Mouse (Mus musculus) granulocyte monocyte progenitor cell, adult 5-6 weeks (primary cell): Measurements from ENCODE around the gene Pard3b. TPM values are rescaled to one million over a fixed set of nuclear protein-coding genes. Genes with fewer than 3 reads are reported as not detected.
A peak's percentile ranks its signal among the peaks of the same experiment; 100 is the strongest.

Experiments
- ATAC-seq: replicated peaks from 2 replicates; pipeline ENCODE4 v1.8.0; 2016; ENCODE audit warnings: mild to moderate bottlenecking, moderate TSS enrichment, inconsistent platforms; ENCODE audit not compliant: poor library complexity, severe bottlenecking
- total RNA-seq, 2 experiments: library from RNA; stranded (forward) in 1 of 2; stranded (reverse) in 1 of 2; fragments of 200-712, 200-1000 nt in 1 of 2; fragments of >200 nt in 1 of 2; fragmentation: Nextera tagmentation in 1 of 2; gene quantifications; 2 replicates each; pipeline ENCODE4 v1.2.3; 2014 to 2017

The Pard3b gene
- total RNA-seq, 2 experiments from 2014 or later: 2.0 to 5.7 TPM

DNA sequence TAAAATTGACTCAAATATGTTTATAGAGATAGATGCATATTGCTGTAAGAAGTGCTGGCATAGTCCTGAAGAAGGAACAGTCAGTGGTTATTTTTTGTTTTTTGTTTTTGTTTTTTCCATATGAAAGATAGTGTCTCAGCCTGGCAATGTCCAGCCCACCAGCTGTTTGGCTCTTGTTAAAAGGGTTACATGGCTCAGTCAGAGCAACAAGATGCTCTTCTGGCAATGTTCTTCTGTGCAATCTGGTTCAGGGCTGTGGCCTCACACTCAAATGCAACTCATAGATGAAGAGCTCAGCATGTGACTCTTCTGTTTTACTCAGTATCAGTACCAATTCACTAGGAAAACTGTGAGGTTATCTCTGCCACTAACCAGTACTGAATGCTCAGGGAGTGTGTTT lies 104.2 kb downstream of the Pard3b start:
- ATAC-seq: no peak

DNA sequence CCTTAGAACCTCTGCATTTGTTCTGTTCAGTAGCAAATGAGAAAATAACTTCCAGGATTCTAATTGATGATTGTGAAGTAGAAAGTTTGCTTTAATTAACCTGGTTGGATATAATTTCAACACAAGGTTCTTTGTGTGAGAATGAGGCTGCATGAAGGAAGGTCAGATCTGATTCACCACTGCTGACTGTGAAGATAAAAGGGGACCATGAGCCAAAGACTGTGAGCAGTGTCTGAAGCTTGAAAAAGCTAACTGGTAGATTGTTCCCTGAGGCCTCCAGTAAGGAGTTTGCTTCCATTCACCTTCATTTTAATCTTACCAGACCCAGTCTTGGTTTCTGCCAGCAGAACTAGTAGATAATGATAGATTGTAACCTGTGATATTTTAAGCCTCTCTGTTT lies 108.9 kb downstream of the Pard3b start:
- ATAC-seq: no peak

- no peak for ATAC-seq
These were observed 112.4 kb downstream of the Pard3b start for GRCm38 (mm10) chr1:61751008-61751407.

- no peak for ATAC-seq
These were observed 118.1 kb downstream of the Pard3b start for GRCm38 (mm10) chr1:61756771-61757170.

DNA sequence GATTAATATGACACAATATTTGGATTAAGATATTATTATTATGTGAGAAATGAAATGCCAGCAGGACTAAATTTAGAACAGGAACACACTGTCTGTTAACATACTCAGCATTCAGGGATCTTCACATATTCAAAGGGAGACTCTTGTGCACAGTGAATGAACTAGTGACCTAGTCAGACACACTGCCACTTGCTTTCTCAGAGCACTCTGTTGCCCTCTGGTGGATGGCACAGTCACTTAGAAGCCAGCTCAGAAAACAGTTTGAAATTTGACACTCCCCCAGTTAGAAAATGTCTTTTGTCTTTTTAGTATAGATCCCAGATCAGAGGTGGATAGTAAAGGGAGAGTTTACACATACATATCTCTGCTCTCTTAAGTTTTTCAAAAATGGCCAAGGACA lies 132.6 kb downstream of the Pard3b start:
- peak; percentile 82 for ATAC-seq

- ATAC-seq: no peak
These were observed 140.1 kb downstream of the Pard3b start for GRCm38 (mm10) chr1:61778731-61779130.

DNA sequence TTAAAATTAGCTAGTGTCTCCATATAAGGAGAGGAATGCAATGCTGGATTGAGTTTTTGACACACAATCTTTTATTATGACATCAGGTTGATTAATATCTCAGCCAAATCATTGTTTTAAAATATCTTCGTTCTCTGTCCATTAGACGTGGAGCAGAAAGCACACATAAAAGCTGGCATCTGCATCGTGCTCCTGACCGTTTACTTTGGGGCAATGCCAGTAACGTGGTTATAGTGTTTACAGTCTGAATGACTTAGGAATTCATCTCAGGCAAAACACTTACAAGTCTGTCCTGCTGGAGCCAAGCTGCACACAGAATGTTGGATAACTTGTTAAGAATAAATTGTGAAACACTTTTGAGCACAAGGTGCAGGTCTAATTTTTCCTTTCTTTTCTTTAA lies 141.3 kb downstream of the Pard3b start:
- ATAC-seq: no peak

DNA sequence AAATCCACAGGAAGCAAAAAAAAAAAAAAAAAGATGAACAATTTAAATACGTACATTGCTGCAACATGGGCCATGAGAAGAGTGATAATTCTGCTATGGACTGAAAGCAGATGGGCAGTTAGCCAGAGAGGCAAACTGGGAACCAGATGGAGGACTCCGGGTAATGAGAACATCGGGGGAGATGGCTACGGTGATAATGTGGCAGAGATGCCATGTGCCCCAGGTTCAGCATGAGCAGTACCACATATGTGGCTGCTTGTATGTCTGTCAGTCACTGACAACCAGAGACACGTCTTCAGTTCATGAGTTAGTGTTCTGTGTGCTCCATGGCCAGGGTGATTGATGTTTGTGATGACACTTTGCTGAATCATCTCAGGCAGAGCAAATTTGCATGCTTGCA lies 157.7 kb downstream of the Pard3b start:
- no peak for ATAC-seq

DNA sequence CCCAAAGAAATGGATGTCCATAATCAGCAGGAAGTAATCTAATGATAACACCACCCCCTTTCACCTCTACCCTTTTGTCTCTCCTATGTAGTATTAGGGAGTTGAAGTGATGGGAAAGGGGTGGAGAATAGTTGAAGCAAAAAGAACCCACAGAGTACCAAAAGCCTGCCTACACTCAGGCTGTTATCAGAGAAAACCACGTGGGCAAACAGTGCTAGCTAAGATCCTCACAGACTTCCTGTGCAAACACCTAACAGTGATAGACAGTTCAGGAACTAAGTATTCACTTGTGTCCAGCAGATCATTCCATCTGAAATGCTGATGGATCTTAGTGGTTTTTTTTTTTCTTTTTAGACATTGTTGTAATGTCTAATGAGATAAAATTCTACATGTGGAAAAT lies 181.6 kb downstream of the Pard3b start:
- no peak for ATAC-seq

- ATAC-seq: no peak
These were observed 187.1 kb downstream of the Pard3b start for GRCm38 (mm10) chr1:61825560-61826191.

DNA sequence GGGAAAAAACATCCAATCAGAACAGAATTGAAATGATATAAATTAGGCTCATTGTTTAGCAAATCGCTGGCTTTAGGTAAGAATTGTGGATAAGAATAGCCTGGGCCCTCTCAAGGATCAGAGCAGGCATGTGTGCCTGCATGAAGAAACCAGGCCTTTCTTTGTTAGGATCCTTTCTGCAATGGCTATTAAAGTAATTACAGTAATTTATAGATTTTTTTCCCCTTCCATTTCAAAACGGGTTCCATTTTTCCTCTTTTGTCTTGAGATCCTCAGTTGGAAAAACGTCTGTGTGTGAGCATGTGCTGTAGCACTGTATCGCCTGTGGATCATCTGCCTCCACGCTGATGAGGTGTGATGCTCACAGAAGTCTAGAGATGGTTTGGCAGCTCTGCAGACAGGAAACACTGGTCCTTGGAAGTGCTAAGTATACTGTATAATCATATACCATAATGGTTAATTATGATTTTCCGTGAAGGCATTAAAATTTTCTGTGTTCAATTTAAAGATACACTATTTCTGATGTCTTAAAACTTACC lies 198.5 kb downstream of the Pard3b start:
- ATAC-seq: no peak

DNA sequence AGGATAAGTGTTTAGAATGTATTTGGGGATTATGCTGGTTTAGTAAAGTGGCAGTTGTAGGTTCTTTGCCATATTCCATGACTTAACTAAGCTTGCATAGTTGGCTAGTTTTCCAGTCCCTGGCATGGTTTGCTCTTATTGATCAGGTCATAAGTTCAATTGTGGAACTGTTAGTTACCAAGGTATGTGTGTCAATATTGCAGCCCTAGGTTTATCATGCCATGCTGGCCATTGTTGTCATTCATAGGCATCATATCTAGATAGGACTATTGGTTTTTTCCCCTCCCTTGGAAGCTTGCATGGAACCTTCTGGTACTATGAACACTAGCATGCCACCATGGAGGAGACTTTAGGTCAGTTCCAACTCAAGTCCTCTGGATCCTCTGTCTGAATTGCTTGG lies 208.0 kb downstream of the Pard3b start:
- no peak for ATAC-seq

- no peak for ATAC-seq
These were observed 210.5 kb downstream of the Pard3b start for GRCm38 (mm10) chr1:61849029-61849714.

DNA sequence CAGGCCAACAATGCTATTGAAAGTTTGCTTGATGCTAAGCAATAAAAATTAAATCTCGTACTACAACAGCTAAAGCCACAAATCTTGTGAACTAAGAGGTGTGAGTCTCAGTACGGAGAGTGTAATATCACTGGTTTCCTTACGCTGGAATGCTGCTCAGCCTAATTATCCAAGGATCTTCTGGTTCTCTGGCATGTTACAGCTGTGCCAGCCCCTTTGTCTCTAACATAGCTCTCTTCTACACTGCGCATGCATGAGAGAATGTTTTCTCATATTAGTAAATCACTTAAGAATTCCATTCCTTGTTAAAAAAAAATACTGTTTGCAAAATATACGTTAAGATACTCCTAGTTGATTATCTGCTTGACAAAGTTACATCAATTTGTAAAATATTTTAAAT lies 211.8 kb downstream of the Pard3b start:
- no peak for ATAC-seq

- no peak for ATAC-seq
These were observed 212.6 kb downstream of the Pard3b start for GRCm38 (mm10) chr1:61851176-61851575.

DNA sequence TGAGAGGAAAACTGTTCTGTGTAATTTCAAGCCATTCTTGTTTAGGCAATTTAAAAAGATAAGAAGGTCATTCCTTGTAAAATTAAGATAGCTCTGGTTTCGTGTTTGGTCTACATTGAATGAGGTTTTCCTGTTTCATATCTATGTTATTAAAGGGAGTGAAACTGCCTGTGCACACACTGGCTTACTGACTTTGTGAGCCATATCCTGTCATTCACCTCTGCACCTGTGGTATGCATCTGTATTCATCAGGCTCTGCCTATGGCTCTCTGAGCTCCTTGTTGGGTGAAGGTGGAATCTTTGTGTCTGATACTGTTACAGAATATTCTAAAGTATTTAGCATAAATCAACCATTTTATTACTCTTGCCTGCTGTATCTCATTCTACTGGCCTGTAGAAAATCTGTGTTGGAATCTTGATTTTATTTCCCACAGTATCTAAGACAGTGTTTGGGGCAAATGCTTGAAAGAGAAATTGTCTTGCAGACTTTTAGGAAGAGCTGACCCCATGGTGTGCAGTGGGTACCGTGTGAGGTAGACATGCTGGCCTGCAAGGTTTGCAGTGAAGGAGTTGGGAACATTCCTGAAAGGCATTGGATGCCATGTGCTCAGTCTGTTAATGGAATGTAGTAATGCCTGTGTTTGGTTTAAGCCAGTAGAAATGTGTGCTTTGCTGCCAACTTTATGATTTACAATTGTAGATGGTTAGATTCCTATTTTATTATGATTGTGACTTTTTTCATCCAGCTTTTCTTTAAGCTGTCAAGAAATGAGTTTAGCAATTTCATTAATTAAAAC lies 228.9 kb downstream of the Pard3b start:
- no peak for ATAC-seq

- no peak for ATAC-seq
These were observed 236.3 kb downstream of the Pard3b start for GRCm38 (mm10) chr1:61874875-61875274.

GRCm38 (mm10) chr1:61879706-61880470 lies 241.3 kb downstream of the Pard3b start:
- no peak for ATAC-seq

DNA sequence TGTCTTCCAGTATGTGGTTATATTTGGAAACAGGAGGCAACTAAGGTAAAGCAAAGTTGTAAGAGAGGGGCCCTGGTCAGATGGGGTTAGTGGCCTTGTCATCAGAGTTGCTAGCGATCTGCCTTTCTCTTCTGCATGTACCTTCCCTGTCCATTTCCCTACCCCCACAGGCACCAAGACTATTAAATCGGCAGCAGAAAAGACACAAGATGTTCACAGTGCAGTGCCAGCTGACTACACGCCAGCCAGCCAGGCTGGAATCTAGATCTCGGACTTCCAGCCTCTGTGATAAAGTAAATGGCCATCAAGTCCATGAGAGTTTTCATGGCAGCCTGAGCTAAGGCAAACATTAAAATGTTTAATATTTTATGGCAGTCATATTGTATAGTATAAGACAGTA lies 257.4 kb downstream of the Pard3b start:
- ATAC-seq: no peak

DNA sequence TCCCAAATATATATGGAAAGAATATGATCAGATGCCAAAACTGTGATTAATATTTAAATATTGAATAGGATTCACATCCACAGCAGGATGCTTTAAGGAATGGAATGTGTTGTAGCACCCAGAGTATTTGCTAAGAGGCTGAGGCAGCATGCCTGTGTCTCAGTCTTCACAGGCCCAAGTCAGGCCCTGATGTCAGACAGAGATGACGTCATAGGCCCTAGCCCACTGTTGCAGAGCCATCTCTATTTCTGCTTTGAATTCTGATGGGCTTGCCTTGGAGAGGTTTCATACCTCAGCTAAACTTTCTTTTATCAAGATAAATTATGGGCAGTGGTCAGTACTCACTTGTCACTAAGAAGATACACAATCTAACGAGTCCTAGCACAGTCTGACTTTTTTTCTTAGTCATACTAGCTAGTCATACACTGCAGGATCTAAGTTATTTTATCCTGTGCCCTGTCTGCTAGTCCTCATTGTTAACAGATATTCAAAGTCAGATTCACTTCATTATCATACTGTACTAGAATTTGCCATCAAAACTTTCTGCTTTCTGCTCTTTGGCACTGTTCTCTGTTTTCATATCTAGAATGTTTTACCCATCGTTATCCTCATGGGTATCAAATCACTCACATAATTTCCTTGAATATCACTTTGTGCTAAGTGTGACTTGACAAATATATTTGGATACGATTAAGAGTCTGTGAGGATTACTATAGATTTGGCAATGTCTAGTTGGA lies 264.8 kb downstream of the Pard3b start:
- no peak for ATAC-seq
